Mouse (Mus musculus) brown adipose tissue, adult 24 weeks (tissue): ENCODE results near the gene Gramd2. TPM values are rescaled to one million over a fixed set of nuclear protein-coding genes. Genes with fewer than 3 reads are reported as not detected.
A peak's percentile ranks its signal among the peaks of the same experiment; 100 is the strongest.

ENCODE experiments used
- H3K27ac ChIP-seq: fragments of 200-500 bp; replicated peaks from 2 replicates; pipeline ENCODE4 v1.5.1; 2012; ENCODE audit warnings: low read depth, mild to moderate bottlenecking, low read length
- H3K4me1 ChIP-seq: fragments of 200-500 bp; 2 replicates; pipeline ENCODE4 v1.6.1; 2012; ENCODE audit warnings: low read length, mixed read lengths; ENCODE audit not compliant: control insufficient read depth, insufficient read depth, insufficient read length
- H3K4me3 ChIP-seq: fragments of 200-500 bp; 2 replicates; pipeline ENCODE4 v1.5.1; 2012; ENCODE audit warnings: low read depth, mild to moderate bottlenecking, low read length, moderate library complexity; ENCODE audit not compliant: insufficient read depth
- polyA plus RNA-seq: library from polyadenylated mRNA; stranded (reverse); fragments of >200 nt; gene quantifications from 2 replicates; pipeline ENCODE4 v1.2.4, GENCODE M21; 2012; ENCODE audit not compliant: missing spikeins, insufficient read depth, insufficient read length

Gene Gramd2
- 0.58 TPM in 1 of 2 replicates, not detected in the other for polyA plus RNA-seq

- Histone ChIP-seq H3K27ac (no peak within 1 kb of the TSS), H3K4me1 (no peaks in the 10 kb centered on the region; the same call in 1 of the 2 replicates), H3K4me3 (peak within 1 kb of the TSS; percentile 41)
Measured at GRCm38 (mm10) chr9:59679678-59680533, at the start of gene Gramd2. Gene Gramd2, plus strand, starts transcription at chr9:59680144.

GRCm38 (mm10) chr9:59638372-59638771 is 41.6 kb upstream of the Gramd2 start:
- H3K4me3 ChIP-seq = no peak overlapping the region
- no peaks in the 10 kb centered on the region for H3K4me1 ChIP-seq
- no peak overlapping the region for H3K27ac ChIP-seq

- H3K4me3 ChIP-seq = no peak overlapping the region
- H3K27ac ChIP-seq = no peak overlapping the region
- no peaks in the 10 kb centered on the region for H3K4me1 ChIP-seq
Measured at GRCm38 (mm10) chr9:59639936-59640335, 40.0 kb upstream of the Gramd2 start.

GRCm38 (mm10) chr9:59641320-59641719 is 38.6 kb upstream of the Gramd2 start:
- no peak overlapping the region for H3K4me3 ChIP-seq
- H3K27ac ChIP-seq = no peak overlapping the region
- no peaks in the 10 kb centered on the region for H3K4me1 ChIP-seq

GRCm38 (mm10) chr9:59649911-59650310 is 30.0 kb upstream of the Gramd2 start:
- no peak overlapping the region for H3K4me3 ChIP-seq
- no peaks in the 10 kb centered on the region for H3K4me1 ChIP-seq
- H3K27ac ChIP-seq = no peak overlapping the region

GRCm38 (mm10) chr9:59653371-59653770 is 26.6 kb upstream of the Gramd2 start:
- 0 out of 2 replicates have a peak overlapping the region, but pooled peaks have one; percentile 18 for H3K27ac ChIP-seq
- H3K4me3 ChIP-seq = no peak overlapping the region
- H3K4me1 ChIP-seq = no peaks in the 10 kb centered on the region

GRCm38 (mm10) chr9:59654450-59654983 is 25.4 kb upstream of the Gramd2 start:
- Histone ChIP-seq H3K4me1 (no peaks in the 10 kb centered on the region; the same call in 1 of the 2 replicates), H3K27ac (no peak overlapping the region), H3K4me3 (no peak overlapping the region)

- peak within 1 kb of the TSS; percentile 95 for H3K4me3 ChIP-seq
- peaks cover 11% of the 10 kb centered on the region for H3K4me1 ChIP-seq
- H3K27ac ChIP-seq = peak within 1 kb of the TSS; percentile 91
Measured at GRCm38 (mm10) chr9:59655958-59656634, 23.8 kb upstream of the Gramd2 start, which contains the start of gene Pkm. Gene Pkm, plus strand, starts transcription at chr9:59656368.

- Histone ChIP-seq H3K4me1 (peaks cover 15% of the 10 kb centered on the region), H3K4me3 (peak overlapping the region; percentile 95), H3K27ac (peak overlapping the region; percentile 91)
Measured at GRCm38 (mm10) chr9:59656635-59657617, 23.0 kb upstream of the Gramd2 start.

GRCm38 (mm10) chr9:59658146-59658545 is 21.8 kb upstream of the Gramd2 start:
- peak overlapping the region; percentile 95 for H3K4me3 ChIP-seq
- peak overlapping the region; percentile 83 for H3K27ac ChIP-seq
- peaks cover 15% of the 10 kb centered on the region for H3K4me1 ChIP-seq

GRCm38 (mm10) chr9:59659036-59660026 is 20.6 kb upstream of the Gramd2 start:
- peak overlapping the region; percentile 79 for H3K27ac ChIP-seq
- H3K4me1 ChIP-seq = peaks cover 18% of the 10 kb centered on the region
- peak overlapping the region; percentile 14; the same call in 1 of the 2 replicates for H3K4me3 ChIP-seq

GRCm38 (mm10) chr9:59660421-59660820 is 19.5 kb upstream of the Gramd2 start:
- Histone ChIP-seq H3K4me3 (peak overlapping the region; percentile 25), H3K4me1 (peaks cover 21% of the 10 kb centered on the region), H3K27ac (peak overlapping the region; percentile 79)

GRCm38 (mm10) chr9:59661298-59661975 is 18.5 kb upstream of the Gramd2 start:
- H3K4me1 ChIP-seq = peaks cover 21% of the 10 kb centered on the region
- peak overlapping the region; percentile 79 for H3K27ac ChIP-seq
- H3K4me3 ChIP-seq = peak overlapping the region; percentile 49
